Mouse (Mus musculus) embryo, embryonic 10 days (tissue): ENCODE measurements around the gene Mrps12.
"Not testable (repeated sequence)": the region's sequence is repeated elsewhere in the genome, so short reads cannot be mapped to it uniquely, and the experiment has no call there.

Experiments
- DNase-seq: peaks from one replicate; pipeline ENCODE4 v3.0.0-alpha.2; 2015; ENCODE audit warnings: low spot score

Mrps12 gene

DNA sequence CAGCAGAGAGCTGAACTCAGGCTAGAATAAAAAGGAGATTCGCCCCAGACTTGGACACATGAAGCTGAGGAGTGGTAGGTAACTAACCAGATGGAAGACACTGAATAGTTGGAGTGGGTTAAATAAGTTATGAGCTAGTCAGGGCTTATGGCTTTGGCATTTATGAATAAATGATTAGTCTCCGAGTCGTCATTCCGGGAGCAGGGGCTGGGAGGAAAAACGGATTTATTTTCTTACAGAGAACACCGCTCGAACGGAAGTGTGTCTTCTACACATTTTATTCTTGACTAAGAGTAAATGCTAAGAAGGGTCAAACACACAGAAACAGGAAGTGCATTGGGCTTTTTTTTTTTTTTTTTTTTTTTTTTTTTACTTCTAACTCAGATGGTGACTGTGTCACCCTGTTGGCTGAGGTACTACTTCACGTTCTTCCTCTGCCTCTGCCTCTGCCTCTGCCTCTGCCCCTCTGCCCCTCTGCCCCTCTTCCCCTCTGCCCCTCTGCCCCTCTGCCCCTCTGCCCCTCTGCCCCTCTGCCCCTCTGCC lies 38.9 kb downstream of the Mrps12 start:
- DNase-seq = no peak

DNA sequence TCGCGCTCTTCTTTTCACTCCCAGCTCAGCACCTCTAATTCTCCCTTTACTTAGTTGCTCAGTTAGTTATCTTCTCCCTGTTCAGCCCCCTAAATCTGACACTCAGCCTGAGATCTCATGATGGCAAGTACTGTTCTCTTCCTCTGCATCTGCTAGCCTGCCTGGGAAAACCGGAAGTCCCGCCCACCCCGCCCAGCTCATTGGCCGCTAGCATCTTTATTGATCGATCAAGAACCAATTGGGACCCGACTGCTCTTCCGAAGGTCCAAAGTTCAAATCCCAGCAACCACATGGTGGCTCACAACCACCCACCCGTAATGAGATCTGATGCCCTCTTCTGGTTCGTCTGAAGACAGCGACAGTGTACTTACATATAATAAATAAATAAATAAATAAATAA lies 40.3 kb downstream of the Mrps12 start:
- DNase-seq = not testable (repeated sequence)

DNA sequence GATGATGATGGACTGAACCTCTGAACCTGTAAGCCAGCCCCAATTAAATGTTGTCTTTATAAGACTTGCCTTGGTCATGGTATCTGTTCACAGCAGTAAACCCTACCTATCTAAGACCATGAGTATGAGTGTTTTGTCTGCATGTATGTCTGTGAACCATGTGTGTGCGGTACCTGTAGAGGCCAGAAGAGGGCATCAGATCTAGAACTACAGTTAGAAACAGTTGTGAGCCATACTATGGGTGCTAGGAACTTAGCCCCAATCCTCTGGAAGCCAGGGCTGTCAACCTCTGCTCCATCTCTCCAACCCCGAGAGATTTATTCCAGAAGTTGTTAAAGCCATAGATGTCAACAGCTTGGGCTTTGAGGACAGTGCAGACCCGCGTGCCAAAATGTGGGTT lies 41.4 kb downstream of the Mrps12 start:
- DNase-seq = no peak

DNA sequence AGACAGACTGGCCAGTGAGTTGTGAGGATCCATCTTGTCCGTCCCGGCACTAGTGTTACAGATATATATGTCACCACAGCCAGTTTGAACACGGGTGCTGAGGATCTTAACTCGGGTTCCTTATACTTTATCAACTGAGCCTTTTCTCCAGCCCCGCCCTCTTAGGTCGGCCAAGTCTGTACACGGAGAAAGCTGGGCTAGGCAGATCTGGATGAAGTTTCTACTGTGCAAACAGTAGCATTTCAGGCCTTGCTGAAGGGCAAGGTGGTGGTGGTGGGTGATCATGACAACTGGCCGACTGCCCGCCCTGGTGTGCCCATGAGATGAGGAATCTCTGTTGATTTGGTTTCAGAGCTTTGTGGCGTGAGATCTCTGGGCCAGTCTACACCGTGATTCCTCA lies 44.3 kb downstream of the Mrps12 start:
- DNase-seq = no peak

DNA sequence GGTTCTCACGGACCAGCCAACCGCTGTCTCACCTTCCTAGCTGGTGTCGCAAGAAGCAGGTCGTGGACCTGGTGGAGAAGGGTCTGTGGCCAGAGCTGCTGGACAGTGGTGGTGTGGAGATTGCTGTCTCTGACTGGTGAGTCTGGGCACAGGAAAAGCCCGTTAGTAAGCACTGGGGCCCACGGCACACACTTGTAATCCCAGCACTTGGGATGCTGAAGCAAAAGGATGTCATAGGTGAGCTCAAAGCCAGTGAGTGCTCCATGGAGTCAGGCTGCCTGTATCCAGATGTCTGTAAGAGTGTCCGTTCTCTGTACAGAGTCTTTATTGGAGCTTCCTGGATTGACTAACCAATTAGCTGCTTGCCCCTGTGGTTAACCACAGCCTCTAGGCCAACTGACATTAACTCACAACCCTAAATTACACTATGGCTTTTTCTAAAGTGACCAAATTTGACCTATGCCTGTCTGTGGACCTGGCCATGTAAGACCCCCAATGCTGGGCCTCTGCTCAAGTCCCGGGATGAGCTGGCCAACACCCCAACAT lies 46.6 kb downstream of the Mrps12 start:
- DNase-seq = no peak

DNA sequence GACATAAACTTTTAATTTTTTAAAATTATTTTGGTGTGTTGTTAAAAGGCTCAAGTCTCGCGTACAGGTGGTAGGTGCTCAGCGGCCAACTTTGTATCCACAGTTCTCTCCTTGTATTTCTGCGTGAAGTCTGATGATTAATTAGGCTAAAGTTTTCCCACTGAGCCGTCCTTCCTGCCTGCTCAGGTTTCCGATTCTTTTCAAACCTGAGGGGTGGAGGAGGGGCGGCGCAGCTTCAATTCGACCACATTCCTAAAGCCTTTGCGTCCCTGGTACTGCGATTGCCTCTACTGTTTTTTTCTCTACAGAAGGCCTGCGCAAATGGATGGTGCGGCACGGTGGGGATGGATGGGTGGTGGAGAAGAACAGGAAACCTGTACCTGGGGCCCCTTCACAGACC lies 47.2 kb downstream of the Mrps12 start:
- DNase-seq = peak; percentile 75

DNA sequence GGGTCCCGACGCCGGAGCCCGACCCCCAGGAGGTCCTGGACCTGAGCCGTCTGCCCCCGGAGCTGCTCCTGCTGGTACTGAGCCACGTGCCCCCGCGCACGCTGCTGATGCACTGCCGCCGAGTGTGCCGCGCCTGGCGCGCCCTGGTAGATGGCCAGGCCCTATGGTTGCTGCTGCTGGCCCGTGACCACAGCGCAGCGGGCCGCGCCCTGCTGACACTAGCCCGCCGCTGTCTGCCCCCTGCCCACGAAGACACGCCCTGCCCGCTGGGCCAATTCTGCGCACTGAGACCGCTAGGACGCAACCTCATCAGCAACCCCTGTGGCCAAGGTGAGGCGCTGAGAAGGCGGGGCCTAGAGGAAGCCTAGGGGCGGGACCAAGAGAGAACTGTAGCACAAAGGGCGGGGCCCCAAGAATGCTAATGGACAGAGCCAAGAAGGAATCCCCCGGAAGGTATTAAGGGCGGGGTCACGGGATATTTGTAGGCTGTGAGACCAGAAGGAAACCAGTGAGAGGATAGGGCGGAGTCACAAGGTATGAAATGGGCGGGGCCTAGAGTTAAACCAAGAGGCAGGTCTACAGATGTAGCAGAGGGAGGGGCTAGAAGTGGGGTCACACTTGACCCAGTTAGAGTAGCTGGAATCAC lies 48.2 kb downstream of the Mrps12 start:
- DNase-seq = peak; percentile 86

DNA sequence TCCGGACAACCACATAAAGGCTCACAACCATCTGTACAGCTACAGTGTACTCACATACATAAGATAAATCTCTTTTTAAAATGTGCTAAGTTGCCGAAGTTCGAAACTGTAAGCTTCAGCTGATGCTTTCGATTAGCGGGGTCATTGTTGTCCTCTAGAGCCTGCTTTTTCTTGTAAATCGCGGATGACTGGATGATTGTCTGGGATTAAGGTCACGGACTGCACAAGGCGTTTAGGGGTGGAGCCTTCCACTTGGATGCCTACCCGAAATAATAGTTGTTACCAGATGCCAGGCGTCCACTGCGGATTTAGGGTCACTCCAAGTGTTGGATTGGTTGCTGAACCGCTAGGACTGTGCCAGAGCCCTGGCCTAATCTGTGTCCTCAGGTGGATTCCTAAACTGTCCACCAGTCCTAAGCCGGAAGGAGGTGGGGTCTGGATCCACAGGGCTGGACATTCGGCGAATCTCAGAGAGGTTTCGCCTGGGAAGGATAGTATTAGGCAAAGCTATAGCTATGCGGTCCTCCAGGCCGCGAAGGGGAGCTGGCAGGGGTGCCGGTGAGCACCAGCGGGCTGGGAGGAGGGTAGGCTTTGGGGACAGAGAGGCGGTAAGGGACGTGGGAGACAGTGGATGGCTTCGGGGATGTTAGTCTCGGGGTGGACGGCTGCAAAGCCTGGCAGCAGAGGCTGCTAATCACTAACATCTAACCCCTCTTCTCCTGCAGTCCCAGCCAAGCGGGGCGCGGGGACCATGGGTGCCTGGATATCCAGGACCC lies 48.9 kb downstream of the Mrps12 start, which contains the start of gene Fbxo27:
TSS of gene Fbxo27 (plus strand) at position 305 of the 776 bp plus-strand sequence.
- DNase-seq = peak; percentile 47

DNA sequence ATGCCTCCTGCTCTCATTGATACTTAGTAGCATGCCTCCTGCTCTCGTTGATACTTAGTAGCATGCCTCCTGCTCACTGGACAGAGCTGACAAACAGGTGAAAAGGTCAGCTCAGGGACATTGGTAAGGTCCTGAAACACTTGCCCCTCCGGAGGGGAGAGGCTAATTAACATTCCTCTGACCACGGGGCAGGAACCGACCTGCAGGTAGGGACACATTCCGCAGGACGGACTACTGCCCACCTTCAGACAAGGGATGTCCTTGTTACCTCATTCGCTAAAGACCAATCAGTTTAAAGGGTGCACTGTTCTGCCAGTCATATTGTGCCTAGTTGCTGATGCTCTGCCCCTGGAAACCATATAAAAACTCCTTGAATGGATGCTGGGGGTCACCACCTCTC lies 50.5 kb downstream of the Mrps12 start:
- no peak for DNase-seq
